Mouse (Mus musculus): Measurements from ENCODE around the gene Spag17.

The Spag17 gene

DNA sequence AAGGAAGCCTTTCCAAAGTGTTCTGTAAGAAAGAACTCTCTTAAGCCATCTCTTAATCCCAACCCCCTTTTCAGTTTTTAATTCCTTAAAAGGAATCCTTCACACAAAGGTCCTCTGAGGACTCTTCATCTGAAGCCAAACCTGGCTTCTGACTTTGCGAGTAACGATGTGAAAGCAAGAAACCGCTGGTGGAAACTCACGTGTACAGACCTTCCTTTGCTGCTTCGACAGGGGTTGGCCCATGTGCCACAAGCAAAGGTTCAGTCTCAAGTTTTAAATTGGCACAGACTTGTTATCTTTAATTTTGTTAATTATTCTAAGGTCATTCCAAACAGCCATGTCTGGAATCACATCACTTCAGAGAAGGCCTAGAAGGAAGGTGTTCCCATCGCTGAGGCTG, 79.1 kb downstream of the Spag17 start:
- in situ Hi-C loops (cut with MboI, MseI) = no loop called here

DNA sequence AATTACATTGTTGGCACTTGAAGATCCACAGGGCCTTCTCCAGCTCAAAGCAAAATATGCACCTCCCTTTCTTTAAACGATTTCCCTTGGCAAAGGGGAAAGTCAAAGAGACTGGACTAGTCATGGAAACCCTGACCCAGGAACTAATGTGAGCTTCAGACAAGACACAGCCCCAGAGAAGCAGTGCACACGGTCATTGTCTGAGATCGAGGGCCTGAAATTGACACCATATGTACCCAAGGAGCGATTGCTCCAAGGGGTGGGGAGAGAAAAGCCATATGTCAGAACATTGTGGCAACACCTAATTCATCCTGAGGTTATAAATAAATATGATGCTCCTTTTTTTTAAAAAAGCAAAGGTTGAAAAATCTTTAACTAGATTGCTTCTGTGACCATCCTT, 80.7 kb downstream of the Spag17 start:
- in situ Hi-C loops (cut with MboI, MseI) = no loop called here

DNA sequence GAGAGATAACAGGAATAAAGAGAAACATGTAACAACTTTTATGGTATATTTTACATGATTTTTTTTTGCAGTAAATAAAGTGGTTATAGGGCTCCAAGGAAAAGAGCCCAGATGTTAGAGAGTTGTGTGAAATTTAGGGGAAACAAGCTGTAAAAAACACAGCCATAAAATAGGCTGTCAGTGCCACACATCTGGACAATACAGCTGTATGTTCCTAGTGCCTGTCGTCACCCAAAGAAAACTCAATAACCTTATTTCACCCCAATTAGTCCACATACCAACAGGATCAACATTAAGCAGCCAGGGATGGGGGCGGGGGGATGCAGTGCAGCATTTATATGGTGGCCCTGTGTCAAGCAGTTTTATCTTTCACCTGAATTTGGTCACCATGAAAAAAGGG, 81.1 kb downstream of the Spag17 start:
- in situ Hi-C loops (cut with MboI, MseI) = no loop called here

DNA sequence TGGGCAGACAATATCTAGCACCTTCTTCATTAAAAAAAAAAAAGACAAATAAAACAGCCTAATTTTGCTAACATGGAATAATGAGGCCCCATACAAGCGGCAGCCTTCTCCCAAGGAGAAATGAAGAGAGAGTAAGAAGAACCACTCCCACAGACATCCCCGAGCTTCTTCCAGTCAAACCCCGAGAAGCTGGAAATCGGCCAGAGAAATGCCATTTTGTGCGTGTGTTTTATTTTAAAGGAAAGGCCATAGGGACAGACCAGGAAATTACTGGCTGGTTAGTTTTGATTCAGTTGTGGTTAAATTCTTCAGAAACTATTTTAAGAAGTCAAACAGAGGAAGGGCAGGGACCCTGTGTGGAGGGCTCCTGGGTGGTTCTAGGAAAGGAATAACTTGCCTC, 85.6 kb downstream of the Spag17 start:
- in situ Hi-C loops (cut with MboI, MseI) = no loop called here

DNA sequence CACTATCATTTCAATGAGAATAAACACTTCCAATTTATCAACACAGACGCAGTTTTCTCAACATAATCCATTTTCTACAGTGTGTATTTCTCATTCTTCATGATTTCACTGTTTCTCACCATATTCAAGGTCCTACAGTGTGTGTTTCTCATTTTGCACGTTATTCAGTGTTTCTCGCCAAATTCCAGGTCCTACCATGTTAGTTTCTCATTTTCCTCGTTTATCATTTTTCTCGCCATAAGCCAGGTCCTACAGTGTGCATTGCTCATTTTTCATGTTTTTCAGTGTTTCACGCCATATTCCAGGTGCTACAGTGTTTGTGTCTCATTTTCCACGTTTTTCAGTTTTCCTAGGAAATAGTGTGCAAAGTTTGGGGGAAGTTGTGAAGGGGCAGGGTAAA, 95.8 kb downstream of the Spag17 start:
- in situ Hi-C loops (cut with MboI, MseI) = no loop called here

DNA sequence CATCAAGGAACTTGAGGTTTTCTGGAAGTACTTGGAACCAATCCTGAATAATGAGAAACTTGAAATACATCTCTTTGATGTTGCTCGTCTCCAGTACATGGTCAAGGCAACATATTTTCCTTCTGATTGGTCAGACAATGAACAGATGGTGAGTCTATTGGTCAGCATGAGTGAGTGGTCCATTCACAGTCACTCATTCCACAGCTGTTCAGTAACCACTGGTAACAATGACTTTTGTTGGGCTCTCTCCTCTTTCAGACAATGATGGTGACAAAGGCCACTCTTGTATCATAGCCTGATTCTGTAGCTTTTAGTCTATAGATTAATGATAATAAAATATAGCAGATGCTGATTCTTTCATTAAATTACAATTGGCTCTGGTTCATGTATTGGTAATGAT, 119.5 kb downstream of the Spag17 start:
- in situ Hi-C loops (cut with MboI, MseI) = no loop called here

DNA sequence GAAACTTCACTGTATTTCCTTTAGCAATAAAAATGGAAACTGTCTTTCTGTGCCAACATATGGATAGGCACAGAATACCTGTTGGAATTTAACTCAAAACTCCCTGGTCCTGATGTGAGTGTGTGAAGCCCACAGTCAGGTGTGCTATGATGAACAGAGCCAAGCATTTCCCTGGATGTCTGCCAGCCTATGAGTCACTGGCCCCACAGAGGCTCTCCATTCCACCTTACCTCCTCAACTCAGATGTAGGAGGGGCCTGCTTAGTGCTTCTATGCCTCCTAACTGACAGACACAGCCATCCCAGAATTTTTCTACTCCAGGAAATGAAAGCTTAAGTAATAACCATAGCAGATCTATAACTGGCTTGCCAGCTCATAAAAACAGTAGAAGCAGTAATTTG, 124.6 kb downstream of the Spag17 start:
- in situ Hi-C loops (cut with MboI, MseI) = no loop called here

DNA sequence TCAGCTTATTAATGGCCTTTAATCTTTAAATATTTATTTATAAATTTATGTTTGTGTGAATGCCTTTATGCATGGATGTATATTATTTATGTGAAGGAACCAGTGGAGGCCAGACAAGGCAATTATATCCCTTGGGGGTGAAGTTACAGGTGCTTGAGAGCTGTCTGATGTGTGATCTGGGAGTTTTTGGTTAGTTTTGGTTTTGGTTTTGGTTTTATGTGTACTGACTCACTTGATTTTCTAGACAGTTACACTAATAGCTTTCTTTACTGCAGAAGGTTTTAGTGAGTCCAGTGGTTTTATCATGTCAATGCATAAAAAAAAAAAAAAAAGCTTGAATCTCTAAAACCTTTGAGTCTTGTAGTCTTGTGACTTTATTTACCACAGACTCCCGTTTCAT, 128.9 kb downstream of the Spag17 start:
- in situ Hi-C loops (cut with MboI, MseI) = no loop called here

DNA sequence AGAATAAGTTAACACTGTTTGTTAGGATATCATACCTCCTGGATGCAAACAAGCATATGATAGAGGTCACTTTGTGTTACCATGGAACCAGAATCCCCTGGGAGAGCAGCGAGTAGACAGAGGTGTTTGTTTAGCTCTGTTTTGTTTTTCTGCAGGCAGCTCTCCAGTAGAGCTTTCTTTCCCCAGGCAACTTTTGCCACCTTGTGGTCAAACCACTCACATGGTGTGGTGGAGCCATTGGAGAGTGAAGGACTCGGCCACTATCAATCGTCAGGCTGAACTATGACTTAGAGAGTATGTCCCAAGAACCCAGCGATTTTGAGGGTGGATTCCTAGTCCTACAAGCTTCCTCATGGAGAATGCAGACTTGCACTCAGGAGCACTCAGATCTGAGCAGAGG, 146.1 kb downstream of the Spag17 start:
- in situ Hi-C loops (cut with MboI, MseI) = no loop called here

DNA sequence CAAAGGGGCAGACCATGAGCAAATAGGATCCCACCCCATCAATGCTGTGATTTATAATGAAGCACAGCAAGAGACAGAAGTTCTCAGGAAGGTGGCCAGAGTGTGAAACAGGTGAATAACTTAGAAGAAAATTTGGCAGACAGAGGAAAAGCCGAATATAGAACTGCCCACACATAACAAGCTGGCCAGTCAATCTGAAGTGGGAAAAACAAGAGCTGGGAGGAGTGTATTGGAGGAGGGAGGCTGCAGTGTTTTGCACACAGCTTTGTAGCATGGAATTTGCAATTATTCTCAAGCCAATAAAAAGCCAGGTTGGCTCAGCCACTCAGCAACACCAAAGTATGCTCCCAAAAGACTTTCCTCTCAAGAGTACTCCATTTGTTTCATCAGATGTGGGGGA, 147.8 kb downstream of the Spag17 start:
- in situ Hi-C loops (cut with MboI, MseI) = no loop called here

DNA sequence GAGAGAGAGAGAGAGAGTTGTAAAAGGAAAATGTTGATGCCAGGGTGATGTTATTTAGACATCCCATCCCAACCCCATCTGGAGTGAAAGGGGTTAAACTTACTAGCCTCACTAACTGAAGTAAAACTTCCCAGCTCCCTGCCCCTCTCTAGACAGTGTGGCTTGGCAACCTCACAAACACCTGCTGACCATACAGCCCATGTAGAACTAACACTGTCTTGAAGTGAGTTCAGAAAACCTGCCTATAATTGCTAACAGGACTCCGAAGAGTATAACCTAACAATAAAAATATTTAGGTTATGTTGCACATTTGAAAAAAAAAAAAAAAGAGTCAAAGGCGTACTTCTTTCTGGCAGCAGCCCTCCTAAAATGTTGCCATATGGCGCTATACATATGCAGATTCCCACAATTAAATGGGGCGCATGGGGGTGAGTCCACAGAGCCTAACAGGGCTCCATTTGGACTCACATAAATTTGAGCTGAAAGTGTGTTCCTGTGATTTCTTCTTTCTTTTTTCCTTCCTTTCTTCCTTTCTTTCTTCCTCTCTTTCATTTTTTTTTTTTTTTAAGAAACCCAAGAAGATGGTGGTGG, 149.3 kb downstream of the Spag17 start:
- in situ Hi-C loops (cut with MboI, MseI) = no loop called here

DNA sequence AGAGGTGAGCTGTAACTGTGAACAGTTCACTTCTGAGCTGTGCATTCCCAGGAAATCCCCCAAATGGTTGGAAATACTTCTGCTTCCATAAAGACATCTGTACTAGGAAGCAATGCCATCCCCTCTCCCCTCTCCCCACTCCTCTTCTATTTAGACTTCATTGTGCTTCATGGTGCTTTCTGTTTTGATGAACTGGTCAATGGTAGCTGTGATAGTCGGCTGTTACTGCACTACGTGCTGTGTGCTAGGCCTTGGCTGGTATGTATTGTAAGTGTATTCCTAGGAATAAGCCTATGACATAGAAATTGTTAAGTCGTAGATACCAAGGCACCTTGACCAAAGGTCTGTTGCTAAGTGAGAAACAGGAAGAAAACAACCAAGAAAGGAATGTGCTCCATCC, 149.9 kb downstream of the Spag17 start:
- in situ Hi-C loops (cut with MboI, MseI) = no loop called here

DNA sequence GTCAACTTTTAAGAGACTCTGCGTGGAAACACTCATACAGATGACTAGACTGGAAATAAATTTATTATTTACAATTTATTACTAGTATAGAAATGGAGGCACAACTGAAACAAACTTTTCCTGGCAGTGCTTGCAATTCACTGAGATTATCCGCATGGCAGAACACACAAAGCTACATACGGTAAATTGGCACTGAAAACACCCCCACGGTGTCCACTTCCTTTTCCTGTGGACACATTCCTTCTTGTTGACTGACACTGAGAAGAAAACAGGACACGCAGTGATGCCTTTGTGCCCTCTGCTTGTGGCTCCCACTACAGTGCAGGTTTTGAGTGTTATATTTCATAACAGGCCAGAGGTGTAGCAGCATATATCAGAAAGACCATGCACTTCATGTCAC, 151.6 kb downstream of the Spag17 start:
- in situ Hi-C loops (cut with MboI, MseI) = no loop called here

DNA sequence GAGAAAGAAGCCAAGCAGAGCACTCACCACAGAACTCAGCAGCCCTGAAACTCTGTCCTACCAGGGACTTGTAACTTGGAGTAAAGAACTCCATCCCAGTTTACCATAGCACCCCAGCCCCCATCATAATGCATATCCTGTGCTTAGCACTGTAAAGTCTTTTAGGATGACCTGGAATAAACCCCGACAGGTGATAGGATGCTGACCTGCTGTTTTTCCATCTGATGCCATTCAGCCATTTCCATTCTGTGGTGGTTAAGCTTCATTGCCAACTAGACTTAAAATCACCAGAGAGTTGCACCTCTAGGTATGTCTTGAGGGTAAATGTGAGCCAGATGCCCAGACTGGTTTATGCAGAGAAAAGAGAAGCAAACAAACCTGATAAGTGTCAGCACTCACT, 189.2 kb downstream of the Spag17 start:
- in situ Hi-C loops (cut with MboI, MseI) = no loop called here

DNA sequence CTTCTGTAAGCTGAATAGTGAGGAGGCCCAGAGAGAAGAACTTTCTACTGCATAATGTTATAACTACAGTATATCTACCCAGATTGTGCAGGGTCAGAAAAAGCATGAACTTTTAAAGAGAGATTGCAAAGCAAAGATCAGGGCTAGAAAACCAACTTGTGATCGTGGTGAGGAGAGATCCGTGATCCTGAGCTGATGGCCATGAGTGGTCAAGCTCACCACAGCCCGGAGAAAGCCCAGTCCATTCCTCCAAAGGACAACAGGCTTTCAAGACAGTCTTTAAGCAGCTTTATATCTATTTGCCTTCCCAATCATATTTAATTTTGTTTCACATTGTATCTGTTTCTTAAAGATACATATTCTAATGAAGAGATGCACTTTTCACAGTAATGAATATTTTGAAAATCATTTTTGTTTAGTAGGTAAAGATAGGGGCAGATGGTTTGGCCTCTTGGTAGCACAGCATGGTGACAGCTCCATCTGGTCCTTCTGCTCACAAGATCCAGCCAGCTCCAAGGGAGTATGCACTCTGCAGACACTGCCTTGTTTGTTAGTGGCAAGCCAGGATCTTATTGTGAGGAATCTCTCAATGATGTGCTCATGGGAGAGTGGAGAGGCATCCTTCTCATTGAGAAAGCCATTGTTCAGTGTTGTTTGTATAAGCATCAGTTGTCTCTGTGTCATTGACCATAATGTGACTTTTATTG, 217.3 kb downstream of the Spag17 start:
- in situ Hi-C loops (cut with MboI, MseI) = no loop called here

DNA sequence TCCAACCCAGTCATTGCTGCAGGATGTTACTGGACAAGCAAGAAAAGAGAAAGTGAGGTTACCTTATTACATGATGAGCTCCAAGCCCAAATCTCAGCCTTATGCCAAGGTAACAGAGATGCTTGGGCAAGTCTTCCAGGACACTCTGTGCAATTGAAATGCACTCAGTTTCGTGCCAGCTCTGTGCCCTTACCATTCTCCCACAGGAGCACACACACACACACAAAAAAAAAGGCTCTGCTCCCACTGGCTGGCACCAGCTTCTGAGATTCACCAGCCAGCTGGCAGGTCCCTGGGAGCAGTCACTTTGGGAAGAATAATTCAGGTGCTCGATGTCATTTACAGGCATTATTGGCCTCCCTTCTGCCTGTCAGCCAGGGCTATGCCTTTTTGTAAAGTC, 221.5 kb downstream of the Spag17 start:
- in situ Hi-C loops (cut with MboI, MseI) = no loop called here

DNA sequence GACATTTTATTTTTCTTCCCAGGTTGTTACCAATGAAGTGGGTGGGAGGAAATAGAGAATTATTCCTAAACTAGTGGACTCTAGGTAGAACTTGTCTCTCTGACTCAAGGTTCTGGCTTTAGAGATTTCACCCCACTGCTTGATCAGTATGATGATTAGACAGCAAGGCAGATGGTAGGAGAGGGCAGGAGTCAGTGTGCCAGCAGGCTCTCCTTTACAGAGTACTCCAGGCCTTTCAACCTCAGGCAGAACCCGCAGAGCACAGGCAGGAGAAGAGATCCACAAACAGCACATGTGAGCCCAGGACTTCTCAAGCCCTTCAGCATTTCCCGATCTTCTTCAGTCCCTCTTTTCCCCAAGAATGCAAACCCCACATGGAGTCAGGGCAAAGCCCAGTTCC, 233.5 kb downstream of the Spag17 start:
- in situ Hi-C loops (cut with MboI, MseI) = no loop called here

DNA sequence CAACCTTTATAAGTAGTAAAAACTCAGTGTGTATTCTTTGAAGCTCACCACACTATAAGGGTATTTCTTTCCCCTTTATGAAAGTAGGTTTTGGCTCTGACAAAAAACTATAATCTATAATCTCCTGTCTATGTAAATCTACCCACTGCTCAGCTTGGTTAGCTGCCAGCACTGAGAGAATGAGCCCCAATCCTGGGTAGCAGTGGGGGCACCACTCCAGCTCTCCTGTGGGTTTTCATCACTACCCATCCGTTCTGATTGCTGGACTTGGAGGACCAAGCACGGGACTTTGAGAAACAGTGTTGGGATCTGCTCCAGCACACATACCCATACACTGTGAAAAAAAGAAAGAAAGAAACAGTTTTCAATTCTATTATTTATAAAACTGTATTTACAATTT, 236.8 kb downstream of the Spag17 start:
- in situ Hi-C loops (cut with MboI, MseI) = no loop called here

DNA sequence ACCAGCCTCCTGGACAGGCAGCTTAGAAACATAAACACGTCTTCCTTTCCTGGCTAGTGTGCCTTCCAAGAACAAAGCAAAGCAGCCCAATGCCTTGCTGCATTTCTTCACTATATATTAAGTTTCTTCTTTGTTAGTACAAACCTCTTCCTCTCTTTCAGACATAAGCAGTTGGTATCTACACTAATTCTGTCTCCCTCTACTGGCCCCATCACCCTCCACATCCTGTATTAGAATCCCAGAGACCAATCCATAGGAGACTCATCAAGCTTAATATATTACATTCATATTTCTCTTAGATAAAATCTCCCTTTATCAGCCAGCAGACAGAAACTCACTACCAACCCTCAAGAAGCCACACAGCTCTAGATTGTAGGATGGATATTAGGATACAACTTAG, 237.2 kb downstream of the Spag17 start:
- in situ Hi-C loops (cut with MboI, MseI) = no loop called here

DNA sequence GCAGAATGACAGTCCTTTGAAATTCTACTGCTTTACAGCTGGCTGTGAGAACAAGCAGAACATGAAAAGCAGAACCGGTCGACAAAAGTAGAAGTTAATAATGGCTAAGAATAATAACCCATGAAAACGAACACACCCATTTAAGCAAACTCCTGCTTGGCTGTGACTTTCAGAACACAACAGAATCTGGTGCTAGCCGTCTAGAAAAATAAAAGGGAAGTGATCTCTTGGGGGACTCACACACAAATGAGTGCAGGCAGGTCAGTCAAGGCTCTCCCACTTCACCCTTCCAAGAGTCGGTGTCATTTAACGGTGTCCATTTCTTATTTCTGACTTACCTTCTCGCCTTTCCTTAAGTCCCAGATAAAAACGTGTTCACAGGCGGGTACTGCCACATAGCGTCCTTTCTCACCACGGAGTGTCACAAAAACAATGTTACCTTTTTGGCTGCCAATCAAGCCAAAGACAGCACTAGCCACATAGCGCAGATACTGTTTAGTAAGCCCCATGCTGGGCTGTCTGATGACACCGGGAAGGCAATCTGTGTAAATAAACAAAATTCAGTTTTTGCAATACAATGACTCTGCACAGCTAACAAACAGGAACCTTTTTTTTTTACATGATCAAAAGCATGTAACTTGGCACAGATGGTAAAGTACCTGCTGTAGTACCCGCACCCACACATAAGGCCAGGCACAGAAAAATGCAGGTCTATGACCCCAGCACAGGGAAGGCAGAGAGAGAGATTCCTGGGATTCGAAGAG, 275.7 kb downstream of the Spag17 start:
- in situ Hi-C loops (cut with MboI, MseI) = loop anchor here (10.0 to 25.0 kb wide), 3 partner anchors 924 to 1644 kb away; partner anchors contain the start of gene Tbx15

DNA sequence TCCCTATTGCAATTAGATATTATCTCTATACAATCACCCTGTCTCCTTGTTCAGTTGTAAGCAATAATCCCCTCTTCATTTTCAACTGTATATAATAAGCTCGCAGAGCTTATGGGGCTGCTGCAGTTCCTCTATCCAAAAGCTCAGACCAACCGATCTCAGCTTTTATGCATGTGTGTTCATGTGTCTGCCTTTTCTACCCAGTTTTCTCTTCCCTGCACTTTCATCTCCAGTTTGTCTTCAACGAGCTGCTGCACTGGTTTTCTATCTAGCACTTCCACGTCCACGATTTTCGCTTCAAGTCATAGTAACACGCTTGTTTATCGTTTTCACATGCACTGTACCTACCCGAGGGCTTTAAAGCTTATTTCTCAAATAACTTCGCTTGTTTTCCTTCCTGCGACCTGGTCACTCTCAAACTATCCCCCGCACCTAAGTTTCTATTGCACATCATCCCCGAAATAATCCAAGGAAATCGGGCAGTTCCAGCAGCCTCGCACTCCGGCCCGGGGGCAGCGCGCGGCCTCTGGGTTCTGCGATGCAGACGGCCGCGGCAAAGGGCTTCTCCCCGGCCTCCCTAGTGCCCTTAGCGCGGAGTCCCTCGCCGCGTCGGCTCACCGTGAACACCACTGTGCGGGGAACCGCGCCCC, 276.6 kb downstream of the Spag17 start:
- in situ Hi-C loops (cut with MboI, MseI) = loop anchor here (10.0 to 25.0 kb wide), 3 partner anchors 924 to 1643 kb away; partner anchors contain the start of gene Tbx15
